Mouse (Mus musculus) embryonic facial prominence, embryonic 10.5 days (tissue): ENCODE results near the gene Dhx9. TPM values are rescaled to one million over a fixed set of nuclear protein-coding genes. Genes with fewer than 3 reads are reported as not detected.
"Not testable (repeated sequence)": the region's sequence is repeated elsewhere in the genome, so short reads cannot be mapped to it uniquely, and the experiment has no call there.

ENCODE experiments used
- DNase-seq: peaks from one replicate; pipeline ENCODE4 v3.0.0-alpha.2; 2017; ENCODE audit warnings: low spot score
- H3K27ac ChIP-seq: fragments of 300-500 bp; sonication (generic); replicated peaks from 2 replicates; pipeline ENCODE4 v1.5.1; 2016; ENCODE audit warnings: mild to moderate bottlenecking
- H3K27me3 ChIP-seq: fragments of 300-500 bp; sonication (generic); replicated peaks from 2 replicates; pipeline ENCODE4 v1.6.1; 2016; ENCODE audit warnings: low read depth, mild to moderate bottlenecking; ENCODE audit not compliant: poor library complexity, severe bottlenecking
- H3K36me3 ChIP-seq: fragments of 300-500 bp; sonication (generic); replicated peaks from 2 replicates; pipeline ENCODE4 v1.6.1; 2016; ENCODE audit warnings: mild to moderate bottlenecking, moderate library complexity
- H3K4me1 ChIP-seq: fragments of 300-500 bp; sonication (generic); 2 replicates; pipeline ENCODE4 v1.6.1; 2016
- H3K4me3 ChIP-seq: fragments of 300-500 bp; sonication (generic); 2 replicates; pipeline ENCODE4 v1.5.1; 2016; ENCODE audit warnings: mild to moderate bottlenecking, moderate library complexity
- H3K9me3 ChIP-seq: fragments of 300-500 bp; sonication (generic); 2 replicates; pipeline ENCODE4 v1.6.1; 2016; ENCODE audit warnings: mild to moderate bottlenecking
- WGBS: fragments of 180-500 bp; shearing (Covaris S2); methylation state at CpG from one replicate; pipeline ENCODE4 v1.1.7; 2016; 5-methylcytosine and 5-hydroxymethylcytosine counted together
- polyA plus RNA-seq: library from polyadenylated mRNA; unstranded; fragments of >200 nt; fragmentation: Nextera tagmentation; extraction: Ambion mirVana; gene quantifications from 2 replicates; pipeline ENCODE4 v1.2.1, GENCODE M21; 2016

Dhx9 gene
- polyA plus RNA-seq, 1 experiment from 2014 or later: 44.3 TPM

DNA sequence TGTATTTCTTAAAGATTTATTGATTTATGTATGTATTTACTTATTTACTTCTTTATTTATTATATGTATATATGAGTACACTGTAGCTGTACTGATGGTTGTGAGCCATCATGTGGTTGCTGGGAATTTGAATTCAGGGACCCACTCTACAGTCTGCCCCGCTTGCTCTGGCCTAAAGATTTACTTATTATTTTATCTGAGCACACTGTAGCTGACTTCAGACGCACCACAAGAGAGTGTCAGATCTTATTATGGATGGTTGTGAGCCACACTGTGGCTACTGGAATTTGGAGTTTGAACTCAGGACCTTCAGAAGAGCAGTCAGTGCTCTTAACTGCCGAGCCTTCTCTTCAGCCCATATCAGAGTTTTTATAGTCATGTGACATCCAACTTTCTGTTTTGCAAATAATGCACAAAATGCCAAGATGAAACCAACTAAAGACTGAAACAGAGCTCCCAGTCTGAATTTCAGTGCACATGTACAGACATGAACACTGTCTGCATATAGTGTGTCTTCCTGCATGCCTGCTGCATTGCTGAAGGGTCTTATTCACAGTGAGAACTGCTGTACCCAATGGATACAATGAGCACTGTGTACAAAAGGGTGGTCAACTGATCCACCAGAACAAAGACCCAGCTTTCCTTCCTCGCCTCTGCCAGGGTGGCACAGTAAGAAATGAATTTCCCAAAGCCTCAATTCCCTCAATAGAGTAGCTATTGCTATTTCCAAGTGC is 74.6 kb downstream of the Dhx9 start:
- not testable (repeated sequence) for H3K36me3 ChIP-seq, H3K27me3 ChIP-seq, H3K9me3 ChIP-seq, DNase-seq, H3K4me1 ChIP-seq, H3K4me3 ChIP-seq, H3K27ac ChIP-seq
- 75% methylated on average over 3 of the region's 4 CpGs for WGBS

DNA sequence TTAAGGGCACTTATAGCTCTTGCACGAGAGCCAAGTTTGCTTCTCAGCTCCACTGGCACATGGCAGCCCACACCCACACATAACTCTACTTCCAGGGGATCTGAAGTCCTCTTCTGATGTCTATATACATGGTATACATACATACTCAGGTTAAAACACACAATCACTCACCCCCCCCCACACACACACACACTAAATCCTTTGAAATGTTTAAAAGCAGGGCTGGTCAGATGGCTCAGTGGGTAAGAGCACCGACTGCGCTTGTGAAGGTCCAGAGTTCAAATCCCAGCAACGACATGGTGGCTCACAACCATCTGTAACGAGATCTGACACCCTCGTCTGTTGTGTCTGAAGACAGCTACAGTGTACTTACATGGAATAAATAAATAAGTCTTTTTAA is 75.7 kb downstream of the Dhx9 start:
- Histone ChIP-seq H3K36me3 (no peaks in the 10 kb centered on the region), H3K4me3 (no peak overlapping the region), H3K27me3 (no peaks in the 10 kb centered on the region), H3K27ac (no peak overlapping the region), H3K4me1 (no peaks in the 10 kb centered on the region), H3K9me3 (no peaks in the 10 kb centered on the region)
- WGBS: 87% methylated on average over 6 of the region's 6 CpGs
- DNase-seq: no peak

DNA sequence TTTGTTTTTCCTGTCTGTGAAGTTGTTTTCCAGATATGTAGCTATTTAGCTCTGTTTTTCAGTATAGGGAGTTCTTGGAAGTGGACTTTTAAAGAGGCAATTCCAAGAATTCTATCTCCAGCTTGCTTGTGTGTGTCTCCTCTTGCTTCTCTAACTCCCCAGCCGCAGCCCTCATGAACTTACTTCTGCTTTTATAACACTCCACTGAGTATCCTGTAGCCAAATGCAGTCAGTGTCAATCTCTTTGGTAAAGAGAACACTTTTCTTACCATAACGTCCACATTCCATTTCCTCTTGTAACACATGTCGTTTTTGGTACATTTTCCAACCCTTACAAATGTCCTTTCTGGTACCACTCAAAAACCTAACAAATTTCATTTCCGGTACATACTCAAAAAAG is 76.5 kb downstream of the Dhx9 start:
- H3K9me3 ChIP-seq, DNase-seq, H3K4me3 ChIP-seq, H3K27me3 ChIP-seq, H3K36me3 ChIP-seq, H3K27ac ChIP-seq, H3K4me1 ChIP-seq: not testable (repeated sequence)
- WGBS: 98% methylated on average over 1 of the region's 4 CpGs

DNA sequence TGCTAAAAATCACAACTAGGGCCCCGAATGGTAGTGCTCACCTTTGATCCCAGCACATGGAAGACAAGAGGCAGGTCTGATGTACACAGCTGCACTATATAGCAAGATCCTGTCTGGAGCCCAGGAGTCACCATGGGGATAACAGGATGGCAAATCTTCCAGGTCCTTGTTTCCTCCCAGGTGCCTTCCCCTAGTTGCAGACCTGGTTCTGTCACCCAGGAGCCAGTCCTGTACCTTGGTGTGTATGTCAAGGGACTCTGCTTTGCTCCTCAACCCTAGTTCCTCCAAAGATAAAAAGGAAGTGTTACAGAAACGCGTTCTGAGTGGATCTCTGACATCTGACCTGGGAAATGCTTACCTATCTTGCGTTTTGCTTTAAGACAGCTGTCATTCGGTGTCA is 79.2 kb downstream of the Dhx9 start:
- H3K4me3 ChIP-seq, H3K9me3 ChIP-seq, H3K4me1 ChIP-seq, DNase-seq, H3K27me3 ChIP-seq, H3K36me3 ChIP-seq, H3K27ac ChIP-seq: not testable (repeated sequence)
- WGBS: 84% methylated on average over 5 of the region's 5 CpGs

DNA sequence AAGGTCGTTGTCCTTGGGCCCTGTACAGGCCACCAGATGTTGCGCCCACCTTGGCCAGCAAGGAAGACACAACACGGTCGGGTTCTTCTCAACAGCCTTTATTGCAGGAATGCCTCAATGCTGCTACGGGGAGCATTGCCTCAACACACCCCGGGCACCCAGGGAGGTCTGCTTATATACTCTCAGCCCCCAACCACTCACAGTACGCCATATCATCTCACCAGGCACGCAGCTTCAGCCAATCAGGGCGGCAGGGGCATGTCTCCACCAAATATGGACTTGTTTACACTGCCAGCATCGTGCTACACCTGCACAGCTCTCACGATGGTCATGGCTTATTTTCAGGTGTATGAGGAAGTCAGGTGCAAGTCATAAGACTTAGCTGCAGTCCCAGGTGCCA is 79.8 kb downstream of the Dhx9 start:
- H3K9me3 ChIP-seq, H3K36me3 ChIP-seq, H3K27ac ChIP-seq, H3K4me3 ChIP-seq, H3K4me1 ChIP-seq, DNase-seq, H3K27me3 ChIP-seq: not testable (repeated sequence)
- WGBS: 87% methylated on average over 11 of the region's 11 CpGs

Other genes starting within 250 kb of the Dhx9 start
- gene Lamc1, start 154.9 kb downstream of the Dhx9 start, polyA plus RNA-seq: 26.5 and 28.4 TPM in 2 replicates
- 0.20 and 0.34 TPM in 2 replicates for gene Shcbp1l, start 62.5 kb downstream of the Dhx9 start, polyA plus RNA-seq
- gene Npl, start 62.4 kb upstream of the Dhx9 start, polyA plus RNA-seq: 6.7 and 7.8 TPM in 2 replicates
- 2.3 and 2.6 TPM in 2 replicates for gene Rgs8, start 165.4 kb upstream of the Dhx9 start, polyA plus RNA-seq